Mouse (Mus musculus): ENCODE measurements around the gene Mcm9.
"Not testable (repeated sequence)": the region's sequence is repeated elsewhere in the genome, so short reads cannot be mapped to it uniquely, and the experiment has no call there.

The Mcm9 gene

DNA sequence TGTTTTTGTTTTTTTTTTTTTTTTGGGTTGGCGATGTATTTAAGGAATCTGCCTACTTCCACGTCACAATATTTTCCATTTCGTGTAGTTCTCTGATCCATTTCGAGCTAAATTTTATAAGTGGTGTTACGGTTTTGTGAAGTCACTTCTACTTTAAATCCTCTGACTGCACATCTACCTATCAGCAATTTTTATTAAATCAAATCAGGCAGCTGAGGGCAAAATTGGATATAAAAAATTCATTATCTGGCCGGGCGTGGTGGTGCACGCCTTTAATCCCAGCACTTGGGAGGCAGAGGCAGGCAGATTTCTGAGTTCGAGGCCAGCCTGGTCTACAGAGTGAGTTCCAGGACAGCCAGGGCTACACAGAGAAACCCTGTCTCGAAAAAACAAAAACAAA, at the start of gene Mcm9:
TSS of gene Mcm9 (minus strand) at position 101 of the 400 bp plus-strand sequence.
- not testable (repeated sequence) for DNase-seq (ENCODE audit: low spot score in 2 of 2)

DNA sequence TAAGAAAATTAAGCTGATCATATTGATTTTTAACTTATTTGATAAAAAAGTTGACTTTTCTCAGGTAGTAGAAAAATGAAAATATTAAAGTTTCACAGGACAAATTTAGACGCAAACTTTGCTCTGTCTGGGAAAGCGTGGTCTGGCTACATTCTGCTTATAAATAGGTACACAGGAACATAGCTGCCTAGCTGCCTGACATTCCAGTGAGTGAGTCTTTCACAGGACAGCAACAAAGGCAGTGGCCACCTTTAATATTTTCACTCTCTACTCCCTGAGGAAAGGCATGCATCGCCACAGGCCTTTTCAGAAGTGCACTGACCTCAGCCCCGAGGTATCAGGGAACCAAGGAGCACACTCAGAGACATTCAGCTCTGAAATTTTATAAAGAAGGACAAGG, 31.5 kb upstream of the Mcm9 start:
- DNase-seq (ENCODE audit: low spot score in 2 of 2) = no peak

DNA sequence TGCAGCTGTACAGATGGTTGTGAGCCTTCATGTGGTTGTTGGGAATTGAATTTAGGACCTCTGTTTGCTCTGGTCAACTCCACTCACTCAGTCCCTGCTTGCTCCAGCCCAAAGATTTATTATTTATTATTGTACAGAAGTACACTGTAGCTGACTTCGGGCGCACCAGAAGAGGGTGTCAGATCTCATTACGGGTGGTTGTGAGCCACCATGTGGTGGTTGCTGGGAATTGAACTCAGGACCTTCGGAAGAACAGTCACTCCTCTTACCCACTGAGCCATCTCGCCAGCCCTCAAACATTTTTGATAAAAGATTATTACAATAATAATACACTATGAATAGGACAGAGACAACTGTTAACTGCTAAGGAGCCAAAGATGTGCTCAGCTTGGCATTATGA, 24.0 kb upstream of the Mcm9 start:
- DNase-seq (ENCODE audit: low spot score in 2 of 2) = not testable (repeated sequence)

DNA sequence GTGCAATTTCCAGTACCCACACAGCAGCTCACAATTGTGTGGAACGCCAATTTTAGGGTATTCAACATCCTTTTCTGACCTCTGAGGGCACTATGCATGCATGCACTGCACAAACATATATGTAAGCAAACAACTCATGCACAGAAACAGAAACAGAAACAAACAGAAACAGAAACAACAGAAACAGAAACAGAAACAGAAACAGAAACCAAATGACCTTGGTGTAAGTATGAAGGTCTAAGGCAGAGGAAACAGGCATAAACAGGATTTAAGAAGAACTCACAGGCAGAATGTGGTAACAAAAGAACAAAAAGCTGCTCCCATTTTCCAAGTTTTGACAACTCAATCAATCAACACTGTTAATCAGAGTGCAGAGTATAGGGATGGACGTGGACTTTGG, 20.4 kb upstream of the Mcm9 start:
- no peak for DNase-seq (ENCODE audit: low spot score in 2 of 2)

DNA sequence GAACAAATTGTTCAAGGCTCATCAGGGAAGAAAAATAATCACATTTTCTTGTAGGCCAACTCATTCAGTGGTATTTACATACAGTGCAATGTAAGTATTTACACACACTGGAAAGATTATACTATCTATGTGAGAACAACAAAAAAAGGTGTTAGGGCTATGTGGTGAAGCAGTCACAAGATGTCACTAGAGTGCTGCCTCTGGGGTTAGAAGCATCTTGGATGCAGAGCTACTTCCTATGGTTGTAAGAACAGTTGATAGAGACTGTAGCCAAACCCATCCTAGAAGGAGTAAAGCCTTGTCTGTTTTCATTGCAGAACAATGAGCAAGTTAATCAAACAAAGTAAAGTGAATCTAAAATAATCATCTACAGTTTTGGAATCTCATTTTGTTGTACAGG, 11.3 kb upstream of the Mcm9 start:
- peak in 1 of 2 experiments; percentile 6 for DNase-seq (ENCODE audit: low spot score in 2 of 2)

DNA sequence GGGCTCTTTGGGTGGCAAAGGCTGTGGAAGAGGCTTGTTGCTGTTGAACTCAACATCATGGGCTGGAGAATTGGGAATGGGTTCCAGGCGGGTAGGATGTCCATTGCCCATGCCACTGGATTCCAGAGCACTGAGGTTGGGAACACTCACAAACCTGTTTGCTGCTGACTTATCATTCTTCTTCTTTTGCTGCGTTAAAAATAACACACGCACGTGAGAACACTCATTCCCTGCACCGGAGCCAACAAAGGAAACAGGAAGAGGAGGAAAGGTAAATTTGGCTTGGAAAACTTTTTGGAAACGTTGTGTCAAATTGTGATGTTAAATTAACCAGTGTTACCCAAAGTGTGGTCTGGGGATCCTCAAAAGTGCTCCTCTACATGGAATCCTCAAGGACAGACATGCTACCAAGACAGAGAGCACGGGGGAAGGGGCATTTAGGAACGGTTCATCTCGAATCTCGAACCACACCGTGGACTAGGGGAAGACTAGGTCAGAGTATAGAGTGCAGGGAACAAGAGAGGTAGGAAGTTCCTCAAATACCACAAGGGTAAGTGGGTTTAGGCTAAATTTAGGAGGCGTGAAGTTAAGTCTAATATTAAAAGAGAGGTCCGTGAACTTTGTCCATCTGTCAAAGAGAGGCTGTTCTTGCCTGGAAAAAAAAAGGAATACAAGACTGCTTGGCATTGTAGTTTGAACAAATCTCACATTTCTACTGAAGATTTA, 5.2 kb upstream of the Mcm9 start:
- DNase-seq (ENCODE audit: low spot score in 2 of 2) = no peak

DNA sequence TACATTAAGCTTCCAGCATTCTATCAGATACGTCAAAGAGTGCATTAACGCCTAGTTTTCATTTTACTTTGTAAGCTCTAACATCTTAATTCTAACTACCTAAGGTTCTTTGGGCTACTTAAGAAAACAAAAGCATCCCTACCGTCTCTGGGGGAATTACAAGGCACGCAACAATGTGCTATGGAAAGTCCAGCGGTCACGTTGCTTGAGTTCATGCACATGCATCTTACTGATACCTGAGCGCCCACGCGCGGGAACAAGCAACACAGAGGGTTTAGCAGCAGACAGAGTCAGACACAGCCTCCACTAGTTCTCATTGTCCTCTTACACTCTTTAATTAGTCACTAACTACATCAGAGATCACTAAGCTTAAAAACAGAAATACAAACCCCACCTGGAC, 3.9 kb upstream of the Mcm9 start:
- no peak for DNase-seq (ENCODE audit: low spot score in 2 of 2)

DNA sequence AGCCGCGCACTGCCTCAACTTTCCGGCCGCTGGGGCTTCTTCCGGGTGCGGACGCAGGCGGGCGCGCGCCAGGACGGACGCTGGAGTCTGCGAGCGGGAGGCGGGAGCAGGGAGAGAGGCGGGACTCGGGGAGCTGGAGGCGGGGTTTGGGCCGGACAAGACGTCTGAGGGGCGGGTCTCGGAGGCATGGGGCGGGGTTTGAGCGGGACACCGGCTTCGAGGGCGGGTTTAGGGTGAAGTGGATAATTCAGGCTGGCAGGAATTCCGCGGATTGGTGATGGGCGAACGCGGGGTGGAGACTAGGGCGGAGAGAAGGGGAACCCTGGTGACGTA, 355 bp downstream of the Mcm9 start:
- peak; percentile 94 to 96 for DNase-seq (ENCODE audit: low spot score in 2 of 2)

DNA sequence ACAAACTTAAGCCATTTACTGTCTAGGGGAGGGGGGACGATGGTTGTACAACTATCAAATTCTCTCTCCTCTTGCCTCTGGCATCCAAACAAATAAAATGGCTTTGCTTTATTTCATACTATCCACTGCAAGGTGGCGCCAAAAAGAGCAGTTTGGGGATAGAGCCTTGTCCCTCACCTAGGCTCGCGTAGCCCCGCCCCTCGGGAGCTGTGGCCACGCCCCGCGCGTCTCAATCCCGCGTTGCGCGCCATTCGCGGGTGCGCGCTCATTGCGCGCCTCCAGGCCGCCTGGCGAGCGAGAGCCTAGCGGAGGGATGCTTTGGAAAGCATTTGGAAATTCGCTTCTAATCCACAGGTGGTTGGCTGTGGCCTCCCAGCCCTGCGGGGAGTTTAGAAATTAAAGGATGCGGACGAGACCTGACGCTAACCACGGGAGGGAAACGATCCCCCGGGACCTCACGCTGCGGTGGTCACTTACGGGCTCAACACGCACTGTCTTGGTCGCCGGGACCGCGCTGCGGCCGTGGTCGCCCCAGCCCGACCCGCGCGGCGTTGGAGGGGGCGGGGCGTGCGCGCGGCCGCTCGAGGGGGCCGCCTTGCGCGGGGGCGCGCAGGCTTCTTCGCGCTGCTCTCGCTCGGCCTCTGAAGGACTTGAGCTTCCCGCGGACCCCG, 857 bp downstream of the Mcm9 start:
- DNase-seq (ENCODE audit: low spot score in 2 of 2) = peak; percentile 80 to 84

DNA sequence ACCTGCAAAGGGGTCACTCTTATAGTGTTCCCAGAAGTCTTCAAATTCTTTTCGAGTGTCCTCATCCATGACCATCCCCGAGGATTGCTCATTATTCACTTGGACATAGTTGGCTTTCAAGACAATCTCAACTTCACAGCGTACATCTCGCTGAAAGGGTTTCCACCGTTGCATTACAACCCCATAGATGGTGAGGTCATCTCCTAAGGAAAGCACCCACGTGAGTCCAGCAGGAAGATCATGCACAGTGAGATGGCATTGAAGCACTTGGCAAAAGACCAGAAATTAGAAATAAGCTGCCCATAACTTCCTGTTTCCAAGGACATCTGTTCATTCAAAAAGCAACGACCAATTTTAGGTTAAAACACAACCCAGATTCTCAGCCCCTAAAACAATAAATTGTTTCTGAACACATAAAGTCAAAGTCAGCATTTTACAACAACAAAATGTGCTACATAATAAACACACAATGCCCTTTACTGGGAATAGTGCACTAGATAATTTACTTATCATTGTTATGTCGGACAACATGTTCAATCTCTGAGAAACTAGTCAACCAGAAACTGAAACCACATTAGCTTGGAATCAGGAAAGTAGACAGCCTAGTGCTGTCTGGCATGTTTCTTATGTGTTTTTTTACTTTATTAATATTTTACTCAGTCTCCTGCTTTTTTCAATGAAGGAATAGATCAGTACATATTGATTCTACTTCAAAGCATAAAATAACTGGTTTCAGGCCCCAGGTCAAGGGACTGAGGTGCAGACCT, 14.2 kb downstream of the Mcm9 start:
- DNase-seq (ENCODE audit: low spot score in 2 of 2) = no peak

DNA sequence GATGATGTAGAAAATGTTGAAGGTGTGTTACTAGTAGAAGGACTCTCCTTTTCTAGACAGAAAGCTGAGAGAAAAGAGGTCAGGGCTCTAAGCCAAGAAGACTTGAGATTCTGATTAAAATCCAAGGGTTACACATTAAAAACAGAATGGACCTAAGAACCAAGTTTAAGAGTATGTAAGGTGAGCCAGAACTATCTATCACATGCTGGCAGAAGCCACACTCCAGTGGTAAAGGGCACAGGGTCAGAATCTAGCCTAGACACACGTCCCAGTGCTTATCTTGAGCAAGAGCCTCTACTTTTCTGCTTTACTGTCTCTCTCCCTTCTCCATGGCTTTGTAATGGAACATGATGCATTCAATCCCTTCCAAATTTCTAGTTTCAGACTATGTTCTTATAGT, 16.3 kb downstream of the Mcm9 start:
- no peak for DNase-seq (ENCODE audit: low spot score in 2 of 2)

DNA sequence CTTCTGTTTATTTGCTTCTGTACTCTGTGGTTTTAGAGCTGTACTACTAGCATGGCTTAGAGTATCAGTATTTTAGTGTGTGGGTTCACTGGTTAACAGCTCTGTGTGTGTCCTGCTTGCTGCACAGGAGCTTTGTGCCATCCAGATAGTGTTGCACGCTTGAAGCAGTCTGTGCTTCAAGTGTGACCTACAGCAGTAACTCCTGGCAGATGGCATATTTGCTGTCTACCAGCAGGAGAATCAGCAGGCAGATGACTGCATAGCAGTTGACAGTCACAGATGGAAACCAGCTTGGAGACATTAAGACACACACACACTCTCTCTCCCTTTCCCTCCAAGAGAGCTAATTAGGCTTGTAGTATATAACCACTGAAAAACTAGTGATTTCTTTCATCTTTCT, 18.1 kb downstream of the Mcm9 start:
- DNase-seq (ENCODE audit: low spot score in 2 of 2) = no peak

DNA sequence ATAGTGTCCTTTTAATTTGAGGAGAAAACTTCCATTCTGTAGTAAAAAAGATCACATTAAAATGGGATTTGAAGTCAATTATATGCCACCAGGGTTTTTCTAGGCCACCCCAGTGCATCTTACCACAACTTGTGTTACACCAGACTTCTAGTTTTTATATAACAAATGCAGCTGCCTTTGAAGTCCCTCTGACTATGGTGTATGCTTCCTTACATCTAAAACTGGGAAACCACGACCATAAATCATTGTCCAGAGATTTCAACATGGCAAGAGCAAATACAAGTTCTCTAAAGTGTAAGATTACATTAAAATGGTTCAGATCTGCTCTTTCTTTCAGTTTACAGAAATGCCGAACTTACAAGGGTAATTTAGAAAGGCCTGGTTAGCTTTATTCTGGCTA, 22.0 kb downstream of the Mcm9 start:
- DNase-seq (ENCODE audit: low spot score in 2 of 2) = no peak

DNA sequence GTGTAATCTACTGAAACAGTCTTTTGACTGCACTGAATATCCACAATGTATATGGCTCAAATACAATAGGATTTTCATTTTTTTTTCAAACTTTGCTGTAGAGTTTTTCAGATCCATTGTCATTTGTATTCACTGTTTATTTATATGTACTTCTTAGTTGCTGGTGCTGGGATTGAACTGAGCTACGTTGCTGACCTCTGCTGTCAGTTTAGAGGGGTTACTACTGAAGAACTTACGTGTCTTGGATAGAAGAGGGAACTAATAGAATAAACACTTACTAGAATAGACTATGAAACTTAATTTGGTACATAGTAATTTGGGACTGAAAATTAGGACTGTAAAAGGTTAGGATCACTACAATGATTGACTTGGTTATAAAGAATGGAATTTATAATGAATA, 24.9 kb downstream of the Mcm9 start:
- no peak for DNase-seq (ENCODE audit: low spot score in 2 of 2)

DNA sequence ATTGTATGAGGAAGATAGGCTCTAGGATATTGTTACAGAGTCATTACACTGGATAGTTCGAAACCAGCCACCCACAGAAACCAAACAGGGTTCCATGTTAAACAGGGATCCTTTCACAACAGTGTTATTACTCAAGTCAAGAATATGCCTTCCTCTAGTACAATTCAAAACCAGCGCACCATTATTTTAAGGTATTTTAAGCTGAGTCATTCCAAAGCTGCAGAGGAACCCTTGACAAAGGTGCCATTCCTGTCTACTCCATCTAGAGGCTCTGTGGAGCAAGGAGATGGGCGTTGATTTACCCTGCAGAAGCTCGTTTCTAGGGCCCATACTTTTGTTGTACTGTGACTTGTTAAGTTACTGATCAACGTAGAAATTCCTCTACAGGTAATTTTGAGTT, 31.4 kb downstream of the Mcm9 start:
- DNase-seq (ENCODE audit: low spot score in 2 of 2) = no peak

DNA sequence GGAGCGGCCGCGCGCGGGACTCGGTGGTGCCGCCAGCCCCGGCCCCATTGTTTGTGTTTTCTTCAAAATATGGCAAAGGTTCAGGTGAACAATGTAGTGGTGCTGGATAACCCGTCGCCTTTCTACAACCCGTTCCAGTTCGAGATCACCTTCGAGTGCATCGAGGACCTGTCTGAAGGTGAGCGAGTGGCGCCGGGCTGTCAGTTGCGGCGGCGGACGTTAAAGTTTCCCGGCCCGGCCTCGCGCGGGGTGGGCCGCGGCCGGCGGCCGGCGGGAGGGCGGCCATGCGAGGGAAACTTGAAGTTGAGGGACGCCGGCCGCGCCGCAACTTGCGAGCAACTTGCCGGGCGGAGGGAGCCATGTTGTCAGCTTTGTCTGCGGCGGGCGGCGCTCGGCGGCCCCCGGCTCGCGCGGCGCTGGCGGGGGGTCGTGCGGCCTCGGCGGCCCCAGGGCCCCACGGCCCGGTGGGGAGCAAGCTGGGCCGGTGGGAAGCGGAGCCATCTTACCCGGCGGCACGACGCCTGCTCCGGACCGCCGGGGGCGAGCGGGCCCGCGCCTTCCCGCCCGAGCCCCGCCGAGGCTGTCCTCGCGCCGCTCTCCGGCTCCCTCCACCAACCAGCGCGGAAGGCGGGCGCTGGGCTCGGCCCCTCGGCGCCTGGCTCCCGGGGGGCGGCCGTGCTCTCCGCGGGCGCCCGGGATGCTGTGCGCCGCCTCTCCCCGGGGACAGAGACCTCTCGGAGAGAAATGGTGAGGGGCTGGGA, 32.9 kb downstream of the Mcm9 start:
- peak in 1 of 2 experiments; percentile 22 for DNase-seq (ENCODE audit: low spot score in 2 of 2)

DNA sequence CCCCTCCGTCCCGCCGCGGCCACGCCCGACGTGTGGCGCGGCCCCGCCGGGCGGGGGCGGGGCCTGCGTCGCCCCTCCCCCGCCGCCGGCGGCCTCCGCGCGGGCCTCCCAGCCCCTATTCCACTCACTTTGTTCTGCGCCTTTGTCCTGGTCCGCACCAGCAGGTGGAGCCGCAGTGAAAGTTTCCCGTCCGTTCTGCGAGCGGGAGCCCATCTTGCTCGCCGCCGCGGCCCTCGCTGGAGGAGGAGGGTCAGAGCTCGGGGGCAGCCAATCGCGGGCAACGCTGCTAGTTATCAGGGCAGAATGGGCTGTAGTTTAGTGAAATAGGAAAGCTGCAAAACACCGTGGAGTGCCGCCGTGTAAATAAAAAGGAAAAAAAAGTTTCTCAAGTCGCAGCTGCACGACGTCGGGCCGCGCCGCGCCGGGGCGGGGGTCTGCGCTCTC, 33.5 kb downstream of the Mcm9 start, which contains the start of gene Asf1a:
TSS of gene Asf1a (plus strand) at position 81 of the 444 bp plus-strand sequence.
- DNase-seq (ENCODE audit: low spot score in 2 of 2) = peak; percentile 94 to 95

DNA sequence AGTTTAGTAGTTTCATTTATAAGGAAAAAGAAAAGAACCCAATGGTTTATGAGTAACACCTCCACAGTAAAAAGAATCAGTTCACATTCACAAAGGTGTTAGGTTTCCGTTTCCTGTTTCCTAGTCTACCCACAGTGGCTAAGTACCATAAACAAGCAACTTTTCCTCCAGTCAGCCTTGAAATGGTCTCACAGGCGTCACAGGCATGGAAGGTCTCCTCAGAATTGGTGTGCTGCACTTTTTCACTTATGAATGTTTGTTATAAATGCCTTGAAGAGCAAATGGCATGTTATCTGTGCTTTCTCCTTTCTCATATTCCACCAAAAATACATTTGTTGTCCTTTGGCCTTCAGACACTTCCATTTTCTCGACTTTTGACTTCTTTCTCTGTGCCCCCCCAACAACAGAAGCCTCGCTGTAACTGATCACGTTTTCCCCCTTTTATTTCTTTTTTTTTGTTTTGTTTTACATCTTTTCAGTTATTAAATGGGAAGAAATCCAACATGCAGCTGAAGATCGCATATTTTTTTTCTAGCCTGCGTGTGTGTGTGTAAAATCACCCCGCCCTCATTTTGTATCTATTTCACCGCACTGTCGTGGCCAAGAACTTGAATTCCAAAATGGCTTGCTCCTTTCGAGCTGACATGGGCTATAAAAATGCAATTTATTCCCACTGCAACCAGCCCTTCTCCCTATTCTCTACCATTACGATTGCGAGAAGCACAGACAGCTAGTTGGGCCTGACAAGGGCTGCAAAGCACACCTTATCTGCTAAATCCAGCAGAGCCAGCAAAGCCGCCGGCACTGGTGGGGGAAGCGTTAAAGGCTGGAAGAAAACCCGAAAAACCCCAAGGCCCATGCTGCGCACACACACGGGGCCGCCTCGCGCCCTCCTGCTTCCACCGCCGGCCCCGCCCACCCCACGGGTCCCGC, 34.2 kb downstream of the Mcm9 start:
- no peak for DNase-seq (ENCODE audit: low spot score in 2 of 2)

DNA sequence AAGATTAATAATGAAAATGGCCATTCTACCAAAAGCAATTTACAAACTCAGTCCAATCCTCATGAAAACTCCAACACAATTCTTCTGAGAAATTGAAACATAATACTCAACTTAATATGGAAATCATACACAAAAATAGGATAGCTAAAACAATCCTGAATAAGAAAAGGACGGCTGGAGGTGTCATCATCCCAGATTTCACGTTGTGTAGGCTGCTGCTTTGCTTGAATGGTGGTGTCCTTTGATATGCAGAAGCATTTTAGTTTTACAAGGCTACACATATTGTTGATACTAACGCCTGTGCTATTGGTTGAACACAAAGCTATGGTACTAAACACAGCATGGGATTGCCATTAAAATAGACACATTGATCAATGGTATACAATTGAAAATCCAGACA, 44.5 kb downstream of the Mcm9 start:
- DNase-seq (ENCODE audit: low spot score in 2 of 2) = no peak

DNA sequence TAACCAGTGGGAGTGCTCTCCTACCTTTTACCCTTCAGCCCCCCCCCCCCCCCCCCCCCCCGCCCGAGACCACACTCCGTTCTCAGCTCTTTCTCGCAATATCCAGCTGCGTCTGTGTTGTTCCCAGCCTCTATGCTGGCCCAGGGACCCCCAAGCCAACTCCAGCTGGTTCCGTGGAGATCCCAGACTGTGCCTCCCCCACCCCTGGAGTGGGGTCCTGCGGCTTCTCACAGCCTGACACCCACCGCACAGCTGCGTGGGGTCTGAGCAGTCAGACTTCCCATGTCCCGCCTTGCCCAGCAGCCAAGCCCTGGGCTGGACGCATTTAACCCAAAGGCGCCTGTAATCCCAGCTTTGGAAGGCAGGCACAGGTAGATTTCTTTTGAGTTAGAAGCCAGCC, 49.2 kb downstream of the Mcm9 start:
- DNase-seq (ENCODE audit: low spot score in 2 of 2) = no peak

DNA sequence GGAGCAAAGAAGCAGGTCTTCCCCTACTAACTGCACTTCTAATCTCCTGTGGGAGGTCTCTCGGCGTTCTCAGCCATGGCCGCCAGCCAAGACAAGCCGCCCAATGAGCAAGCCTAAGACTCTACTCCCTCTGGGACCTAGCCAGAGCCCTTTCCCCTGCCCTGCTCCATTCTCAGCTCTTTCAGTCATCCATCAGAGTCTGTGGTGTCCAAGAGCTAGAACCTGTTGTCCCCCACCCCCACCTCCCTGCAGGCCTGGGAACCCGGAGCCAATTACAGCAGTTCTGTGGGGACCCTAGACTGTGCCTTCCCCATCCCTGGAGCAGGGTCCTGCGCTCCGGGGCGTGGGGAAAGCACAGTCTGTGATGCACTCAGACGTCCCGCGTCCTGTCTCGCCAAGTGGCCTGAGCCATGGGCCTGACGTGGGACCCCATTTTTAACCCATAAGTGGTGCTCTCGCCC, 49.6 kb downstream of the Mcm9 start:
- DNase-seq (ENCODE audit: low spot score in 2 of 2) = peak in 1 of 2 experiments; percentile 8

All from right cerebral cortex, postnatal 36 days (tissue).